Mouse (Mus musculus): Measurements from ENCODE around the gene Tbc1d22a. TPM values are rescaled to one million over a fixed set of nuclear protein-coding genes. Genes with fewer than 3 reads are reported as not detected.
A peak's percentile ranks its signal among the peaks of the same experiment; 100 is the strongest.

Tbc1d22a gene
- total and polyA plus RNA-seq, 3 experiments: 15.1 to 21.1 TPM; not detected in 1

GRCm38 (mm10) chr15:86201095-86201494 lies 13.2 kb upstream of the Tbc1d22a start:
- H3K27me3 ChIP-seq (ENCODE audit: control insufficient read depth in 1 of 2, insufficient read depth in 2 of 2, low read length in 2 of 2): no peaks in the 10 kb centered on the region; a peak in 2 of 4 replicates
- DNase-seq (ENCODE audit: low read depth, low spot score): peak; percentile 64
- no peak for TF ChIP-seq MAX (IDR thresholded peaks at IDR 0.05; ENCODE audit: low read length)
- no peak for TF ChIP-seq ZNF384 (IDR thresholded peaks at IDR 0.05; ENCODE audit: low read depth, low read length)
- TF ChIP-seq RCOR1 (IDR thresholded peaks at IDR 0.05; ENCODE audit: low read depth, low read length): no peak
- no peak for TF ChIP-seq HCFC1 (IDR thresholded peaks at IDR 0.05; ENCODE audit: low read depth, low read length)
- TF ChIP-seq ZMIZ1 (IDR thresholded peaks at IDR 0.05; ENCODE audit: low read depth, low read length): no peak
- TF ChIP-seq BHLHE40 (IDR thresholded peaks at IDR 0.05; ENCODE audit: borderline replicate concordance, low read depth, low read length): no peak
- TF ChIP-seq TBP (IDR thresholded peaks at IDR 0.05; ENCODE audit: low read depth, low read length): no peak
- TF ChIP-seq EP300 (IDR thresholded peaks at IDR 0.05; ENCODE audit: low read depth in 1 of 2, low read length in 2 of 2): no peak
- TF ChIP-seq TCF12 (IDR thresholded peaks at IDR 0.05; ENCODE audit: low read depth, low read length): no peak
- no peak for TF ChIP-seq TAL1 (IDR thresholded peaks at IDR 0.05; ENCODE audit: low read length)
- TF ChIP-seq RAD21 (IDR thresholded peaks at IDR 0.05; ENCODE audit: low read depth, low read length): no peak
- no peaks in the 10 kb centered on the region for H3K9me3 ChIP-seq (replicated peaks; ENCODE audit: insufficient read depth, low read length)
- H3K9ac ChIP-seq (ENCODE audit: control insufficient read depth, low read depth, low read length, poor library complexity, severe bottlenecking): no peak overlapping the region
- peaks cover 0 to 11% of the 10 kb centered on the region in 2 experiments; a peak in 2 of 4 replicates for H3K36me3 ChIP-seq (ENCODE audit: control insufficient read depth in 1 of 2, insufficient read depth in 2 of 2, low read length in 2 of 2)
- H3K4me1 ChIP-seq (ENCODE audit: control insufficient read depth in 1 of 2, insufficient read depth in 2 of 2, low read length in 2 of 2): peaks cover 3 to 41% of the 10 kb centered on the region in 2 experiments
- H3K79me2 ChIP-seq (ENCODE audit: control insufficient read depth, insufficient read depth, low read length, poor library complexity): no peaks in the 10 kb centered on the region
- H3K27ac ChIP-seq (ENCODE audit: control insufficient read depth, low read depth, low read length): no peak overlapping the region
- H3K4me3 ChIP-seq (ENCODE audit: control insufficient read depth in 1 of 2, insufficient read depth in 1 of 2, low read depth in 2 of 2, low read length in 2 of 2): no peak overlapping the region

- no peak overlapping the region for H3K27ac ChIP-seq (ENCODE audit: control insufficient read depth, low read depth, low read length)
- no peak overlapping the region for H3K4me3 ChIP-seq (ENCODE audit: control insufficient read depth in 1 of 2, insufficient read depth in 1 of 2, low read depth in 2 of 2, low read length in 2 of 2)
- no peak for TF ChIP-seq ZNF384 (IDR thresholded peaks at IDR 0.05; ENCODE audit: low read depth, low read length)
- TF ChIP-seq POLR2AphosphoS2 (IDR thresholded peaks at IDR 0.05; ENCODE audit: low read length): no peak
- TF ChIP-seq E2F4 (IDR thresholded peaks at IDR 0.05; ENCODE audit: borderline replicate concordance, low read depth, low read length): no peak
- TF ChIP-seq ELF1 (IDR thresholded peaks at IDR 0.05; ENCODE audit: low read depth, low read length): no peak
- no peak for TF ChIP-seq POLR2AphosphoS5 (IDR thresholded peaks at IDR 0.05; ENCODE audit: borderline replicate concordance, low read depth, low read length)
- no peak for TF ChIP-seq NRF1 (IDR thresholded peaks at IDR 0.05; ENCODE audit: insufficient read depth, low read depth, low read length, poor library complexity, severe bottlenecking)
- TF ChIP-seq UBTF (IDR thresholded peaks at IDR 0.05; ENCODE audit: borderline replicate concordance, insufficient read depth, low read depth, low read length): no peak
- TF ChIP-seq MYC (IDR thresholded peaks at IDR 0.05; ENCODE audit: low read depth, low read length): no peak
- TF ChIP-seq MXI1 (IDR thresholded peaks at IDR 0.05; ENCODE audit: low read depth, low read length): no peak
- TF ChIP-seq MEF2A (IDR thresholded peaks at IDR 0.05; ENCODE audit: extremely low read depth, insufficient replicate concordance, low read depth, low read length, poor library complexity, severe bottlenecking): no peak
- no peak for TF ChIP-seq CHD2 (IDR thresholded peaks at IDR 0.05; ENCODE audit: low read length)
- no peak for TF ChIP-seq ZC3H11A (IDR thresholded peaks at IDR 0.05; ENCODE audit: low read depth, low read length)
- TF ChIP-seq RAD21 (IDR thresholded peaks at IDR 0.05; ENCODE audit: low read depth, low read length): no peak
- TF ChIP-seq TCF12 (IDR thresholded peaks at IDR 0.05; ENCODE audit: low read depth, low read length): no peak
- TF ChIP-seq TAL1 (IDR thresholded peaks at IDR 0.05; ENCODE audit: low read length): no peak
- no peaks in the 10 kb centered on the region; a peak in 1 of 4 replicates for H3K27me3 ChIP-seq (ENCODE audit: control insufficient read depth in 1 of 2, insufficient read depth in 2 of 2, low read length in 2 of 2)
- no peaks in the 10 kb centered on the region for H3K79me2 ChIP-seq (ENCODE audit: control insufficient read depth, insufficient read depth, low read length, poor library complexity)
- H3K4me1 ChIP-seq (ENCODE audit: control insufficient read depth in 1 of 2, insufficient read depth in 2 of 2, low read length in 2 of 2): peaks cover 3 to 41% of the 10 kb centered on the region in 2 experiments
- DNase-seq (ENCODE audit: low read depth, low spot score): peak; percentile 60
- no peak overlapping the region for H3K9ac ChIP-seq (ENCODE audit: control insufficient read depth, low read depth, low read length, poor library complexity, severe bottlenecking)
- H3K36me3 ChIP-seq (ENCODE audit: control insufficient read depth in 1 of 2, insufficient read depth in 2 of 2, low read length in 2 of 2): peaks cover 0 to 11% of the 10 kb centered on the region in 2 experiments; a peak in 2 of 4 replicates
- H3K9me3 ChIP-seq (replicated peaks; ENCODE audit: insufficient read depth, low read length): no peaks in the 10 kb centered on the region
These were observed 12.4 kb upstream of the Tbc1d22a start for GRCm38 (mm10) chr15:86201696-86202330.

All from MEL (cell line).